Mouse (Mus musculus) stomach, embryonic 16.5 days (tissue): ENCODE results near the gene Atxn1. TPM values are rescaled to one million over a fixed set of nuclear protein-coding genes. Genes with fewer than 3 reads are reported as not detected.

Source experiments
- ATAC-seq: fragments of 200-750 bp; cut with Nextera tagmentation; 2 replicates; pipeline ENCODE4 v1.8.0; 2017; ENCODE audit warnings: moderate number of reproducible peaks, moderate TSS enrichment; ENCODE audit not compliant: insufficient read depth, low FRiP score
- H3K27ac ChIP-seq: fragments of 300-500 bp; sonication (generic); 2 replicates; pipeline ENCODE4 v1.5.1; 2014; ENCODE audit warnings: low read length
- H3K27me3 ChIP-seq: fragments of 300-500 bp; sonication (generic); 2 replicates; pipeline ENCODE4 v1.6.1; 2014; ENCODE audit warnings: low read length, control low read depth, mixed read lengths; ENCODE audit not compliant: control insufficient read depth, insufficient read depth
- H3K36me3 ChIP-seq: fragments of 300-500 bp; sonication (generic); 2 replicates; pipeline ENCODE4 v1.6.1; 2014; ENCODE audit warnings: low read length; ENCODE audit not compliant: control insufficient read depth, insufficient read depth
- H3K4me1 ChIP-seq: fragments of 300-500 bp; sonication (generic); 2 replicates; pipeline ENCODE4 v1.6.1; 2014; ENCODE audit warnings: low read length, control low read depth, mixed read lengths; ENCODE audit not compliant: control insufficient read depth, insufficient read depth
- H3K4me2 ChIP-seq: fragments of 300-500 bp; sonication (generic); 2 replicates; pipeline ENCODE4 v1.6.1; 2014; ENCODE audit warnings: low read depth, low read length, mixed read lengths
- H3K4me3 ChIP-seq: fragments of 300-500 bp; sonication (generic); replicated peaks from 2 replicates; pipeline ENCODE4 v1.5.1; 2014; ENCODE audit warnings: mild to moderate bottlenecking, low read length
- H3K9ac ChIP-seq: fragments of 300-500 bp; sonication (generic); 2 replicates; pipeline ENCODE4 v1.6.1; 2014; ENCODE audit warnings: low read length
- H3K9me3 ChIP-seq: fragments of 300-500 bp; sonication (generic); replicated peaks from 2 replicates; pipeline ENCODE4 v1.6.1; 2016; ENCODE audit warnings: low read length, control low read depth; ENCODE audit not compliant: control insufficient read depth
- WGBS: fragments of 180-500 bp; shearing (Covaris S2); extraction: QIAGEN DNeasy Blood & Tissue Kit; methylation state at CpG from one replicate; pipeline ENCODE4 v1.1.7; 2014; 5-methylcytosine and 5-hydroxymethylcytosine counted together
- polyA plus RNA-seq: library from polyadenylated mRNA; unstranded; fragments of >200 nt; fragmentation: Nextera tagmentation; extraction: Ambion mirVana; gene quantifications from 2 replicates; pipeline ENCODE4 v1.2.1, GENCODE M21; 2015

The Atxn1 gene
- polyA plus RNA-seq, 1 experiment from 2014 or later: 7.8 TPM

DNA sequence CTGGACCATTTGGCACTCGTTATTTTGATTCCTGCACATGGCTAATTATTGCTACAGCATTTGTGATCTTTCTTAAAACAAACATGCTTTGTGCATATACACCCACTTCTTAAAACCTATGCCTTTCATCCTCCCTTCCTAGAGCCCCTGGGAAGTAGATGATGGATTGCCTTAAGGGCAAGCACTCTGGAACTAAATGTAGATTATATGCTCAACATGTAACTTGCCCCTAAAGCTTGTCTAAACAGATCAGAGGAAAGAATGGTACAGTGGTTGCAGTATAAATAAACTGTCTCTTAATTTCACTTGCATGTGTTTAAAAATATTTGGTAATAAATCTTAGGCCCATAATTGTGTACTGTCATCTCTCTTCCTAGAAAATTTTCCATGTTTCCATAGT, 370.9 kb downstream of the Atxn1 start:
- ATAC-seq: peak; percentile 44; the same call in 1 of the 2 replicates
- Histone ChIP-seq H3K4me3 (no peak overlapping the region), H3K36me3 (no peaks in the 10 kb centered on the region), H3K4me1 (0 out of 2 replicates have a peak, but pooled peaks cover 3% of the 10 kb centered on the region), H3K4me2 (no peak overlapping the region), H3K9ac (no peak overlapping the region), H3K9me3 (no peaks in the 10 kb centered on the region), H3K27ac (no peak overlapping the region), H3K27me3 (no peaks in the 10 kb centered on the region)
- 24% methylated on average over 1 of the region's 1 CpGs for WGBS

DNA sequence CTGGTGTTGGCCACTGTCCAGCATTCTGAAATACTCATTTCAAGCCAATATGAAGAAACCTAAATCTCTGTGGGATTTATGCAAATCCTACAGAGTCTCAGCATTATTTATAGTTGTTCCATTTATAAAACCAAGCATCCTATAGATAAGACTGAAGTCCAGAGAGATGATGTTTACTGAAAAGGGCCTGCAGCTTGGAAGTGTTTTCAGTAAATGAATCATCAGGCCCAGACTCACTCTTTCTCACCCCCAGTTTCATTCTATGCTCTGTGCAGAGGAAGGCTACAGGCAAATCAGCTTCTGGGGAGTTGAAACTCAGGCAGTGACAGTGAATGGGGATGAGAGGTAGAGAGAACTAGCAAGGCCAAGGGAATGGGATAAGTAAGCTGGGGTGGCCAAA, 373.9 kb downstream of the Atxn1 start:
- Histone ChIP-seq H3K4me2 (no peak overlapping the region), H3K9me3 (no peaks in the 10 kb centered on the region), H3K36me3 (no peaks in the 10 kb centered on the region), H3K27ac (no peak overlapping the region), H3K27me3 (no peaks in the 10 kb centered on the region), H3K4me3 (no peak overlapping the region), H3K4me1 (0 out of 2 replicates have a peak, but pooled peaks cover 3% of the 10 kb centered on the region), H3K9ac (no peak overlapping the region)
- no peak for ATAC-seq

DNA sequence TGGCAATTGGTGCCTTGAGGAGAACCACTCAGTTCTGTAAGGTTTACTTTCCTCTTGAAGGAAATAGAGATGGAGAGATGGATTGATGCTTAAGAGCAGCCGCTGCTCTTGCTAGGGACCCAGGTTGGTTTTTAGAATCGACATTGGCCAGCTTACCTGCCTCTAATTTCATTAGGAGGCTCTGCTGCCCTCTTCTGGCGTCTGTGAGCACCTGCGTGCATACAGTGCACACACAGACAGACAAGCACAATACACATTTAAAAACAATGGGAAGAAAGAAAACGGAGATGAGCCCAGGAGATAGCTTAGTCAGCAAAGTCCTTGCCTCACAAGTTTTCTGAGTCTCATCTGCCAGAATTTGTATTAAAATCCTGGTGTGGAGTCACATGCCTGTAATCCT, 381.7 kb downstream of the Atxn1 start:
- no peaks in the 10 kb centered on the region for H3K4me1 ChIP-seq
- H3K36me3 ChIP-seq: no peaks in the 10 kb centered on the region
- no peak overlapping the region for H3K9ac ChIP-seq
- H3K9me3 ChIP-seq: no peaks in the 10 kb centered on the region
- H3K4me3 ChIP-seq: no peak overlapping the region
- H3K27me3 ChIP-seq: no peaks in the 10 kb centered on the region
- H3K4me2 ChIP-seq: no peak overlapping the region
- no peak for ATAC-seq
- WGBS: 86% methylated on average over 5 of the region's 5 CpGs
- H3K27ac ChIP-seq: no peak overlapping the region

DNA sequence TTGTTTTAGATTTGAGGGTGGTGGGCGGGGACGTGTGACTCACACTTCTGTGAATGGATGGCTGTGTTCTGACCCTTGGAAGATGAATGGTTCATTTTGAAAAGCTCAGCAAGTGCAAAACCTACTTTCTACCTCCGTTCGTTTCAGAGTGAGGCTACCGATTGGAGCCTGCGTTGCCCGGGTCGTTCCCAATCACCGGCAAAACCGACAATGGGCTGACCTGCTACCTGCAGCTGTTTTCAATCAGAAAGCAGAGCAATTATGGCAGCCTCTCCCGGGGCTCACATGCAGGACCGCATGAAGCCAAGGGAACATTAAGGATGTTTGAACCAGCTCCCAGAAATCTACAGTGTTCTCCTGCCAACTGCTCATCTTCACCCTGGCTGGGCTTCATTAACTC, 382.5 kb downstream of the Atxn1 start:
- H3K4me3 ChIP-seq: no peak overlapping the region
- H3K27me3 ChIP-seq: no peaks in the 10 kb centered on the region
- ATAC-seq: no peak
- 0 out of 2 replicates have a peak overlapping the region, but pooled peaks have one; percentile 16 for H3K9ac ChIP-seq
- peak overlapping the region; percentile 31 for H3K4me2 ChIP-seq
- H3K9me3 ChIP-seq: no peaks in the 10 kb centered on the region
- H3K4me1 ChIP-seq: no peaks in the 10 kb centered on the region
- no peaks in the 10 kb centered on the region for H3K36me3 ChIP-seq
- H3K27ac ChIP-seq: no peak overlapping the region; the same call in 1 of the 2 replicates
- WGBS: 39% methylated on average over 12 of the region's 12 CpGs

DNA sequence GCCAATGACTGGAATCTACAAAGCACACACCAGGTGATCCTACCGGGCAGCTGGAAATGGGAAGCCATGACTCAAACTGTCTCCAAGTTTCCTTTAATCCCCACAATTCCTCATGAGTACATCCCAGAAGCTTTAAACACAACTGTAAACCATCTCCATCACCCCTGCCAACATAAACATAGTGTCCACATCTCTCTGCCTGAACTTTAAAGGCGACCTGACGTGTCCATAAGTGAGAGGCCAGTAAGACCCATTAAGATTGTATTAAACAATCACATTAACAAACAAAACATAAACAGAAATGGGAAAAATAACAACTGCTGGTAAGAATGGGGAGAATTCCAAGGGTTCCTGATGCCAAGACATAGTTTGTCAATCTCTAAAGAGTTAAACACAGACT, 385.1 kb downstream of the Atxn1 start:
- ATAC-seq: no peak
- Histone ChIP-seq H3K27me3 (no peaks in the 10 kb centered on the region), H3K27ac (no peak overlapping the region), H3K9ac (no peak overlapping the region), H3K4me2 (no peak overlapping the region), H3K4me3 (no peak overlapping the region), H3K9me3 (no peaks in the 10 kb centered on the region), H3K4me1 (peaks cover 9% of the 10 kb centered on the region; the same call in 1 of the 2 replicates), H3K36me3 (no peaks in the 10 kb centered on the region)
- WGBS: 54% methylated on average over 3 of the region's 3 CpGs

DNA sequence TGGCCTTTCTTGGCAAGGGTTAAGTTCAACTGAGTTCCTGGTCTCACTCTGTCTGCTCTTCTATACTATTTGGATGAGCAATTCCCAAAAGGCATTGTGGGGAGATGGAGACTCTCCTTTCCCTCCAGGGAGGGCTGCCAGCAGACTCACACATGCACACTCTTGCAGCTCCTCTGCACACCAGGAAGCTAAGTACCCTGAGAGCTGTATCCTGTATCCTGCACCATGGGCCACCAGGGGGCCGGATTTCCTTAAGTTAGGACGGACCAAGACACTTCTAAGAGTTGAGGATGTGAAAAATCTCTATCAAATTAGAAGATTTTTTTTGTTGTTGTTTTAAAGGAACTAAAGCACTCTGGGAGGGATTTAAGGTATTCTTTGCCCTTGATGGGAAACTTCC, 387.0 kb downstream of the Atxn1 start:
- no peaks in the 10 kb centered on the region for H3K27me3 ChIP-seq
- no peak for ATAC-seq
- WGBS: 55% methylated on average over 2 of the region's 2 CpGs

DNA sequence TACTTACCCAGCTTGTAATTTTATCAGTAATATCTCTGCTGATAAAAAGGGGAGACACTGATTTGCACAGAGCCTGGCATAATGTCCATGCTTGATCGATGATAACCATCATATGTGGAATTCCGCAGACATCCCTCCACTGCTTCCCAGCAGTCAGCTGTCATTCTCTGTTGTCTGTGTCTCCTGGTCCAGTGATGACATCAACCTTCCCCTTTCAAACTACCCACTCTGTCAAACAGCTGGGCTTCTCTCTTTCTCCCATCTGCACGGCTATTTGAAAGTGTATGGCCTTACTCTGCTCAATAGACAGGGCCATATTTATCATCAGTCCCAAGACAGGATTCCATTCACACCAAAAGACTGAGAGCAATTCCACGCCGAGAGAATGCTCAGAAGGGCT, 387.4 kb downstream of the Atxn1 start:
- ATAC-seq: no peak
- Histone ChIP-seq H3K27me3 (no peaks in the 10 kb centered on the region), H3K9me3 (no peaks in the 10 kb centered on the region), H3K36me3 (no peaks in the 10 kb centered on the region), H3K4me2 (no peak overlapping the region), H3K27ac (no peak overlapping the region), H3K9ac (no peak overlapping the region), H3K4me3 (no peak overlapping the region), H3K4me1 (peaks cover 9% of the 10 kb centered on the region; the same call in 1 of the 2 replicates)
- WGBS: 58% methylated on average over 5 of the region's 5 CpGs

More for the DNA sequence above, 387.0 kb downstream of the Atxn1 start:
- Histone ChIP-seq H3K27ac (no peak overlapping the region), H3K9ac (no peak overlapping the region), H3K36me3 (no peaks in the 10 kb centered on the region), H3K4me1 (peaks cover 9% of the 10 kb centered on the region; the same call in 1 of the 2 replicates), H3K4me3 (no peak overlapping the region), H3K4me2 (no peak overlapping the region), H3K9me3 (no peaks in the 10 kb centered on the region)

DNA sequence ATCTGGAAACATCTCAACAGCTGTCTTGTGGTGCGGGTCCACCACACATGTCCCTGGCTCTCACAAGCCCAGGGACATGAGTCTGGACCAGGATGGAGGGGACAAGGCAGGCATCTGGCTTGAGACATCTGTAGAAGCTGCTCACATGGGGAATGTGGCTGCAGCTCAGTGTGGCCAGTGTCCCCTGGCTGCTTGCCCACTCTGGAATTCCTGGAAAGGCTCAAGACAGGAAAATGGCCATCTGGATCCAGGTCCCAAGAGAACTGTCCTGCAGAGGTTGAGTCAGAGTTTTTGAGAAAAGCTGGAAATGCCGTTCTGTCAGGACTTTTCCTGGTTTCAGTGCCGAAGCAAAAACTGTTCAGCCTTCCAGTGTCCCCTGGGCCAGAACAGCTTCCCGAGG, 388.6 kb downstream of the Atxn1 start:
- no peak overlapping the region for H3K4me2 ChIP-seq
- peak overlapping the region; percentile 50 for H3K27ac ChIP-seq
- H3K27me3 ChIP-seq: no peaks in the 10 kb centered on the region
- 39% methylated on average over 4 of the region's 4 CpGs for WGBS
- H3K36me3 ChIP-seq: no peaks in the 10 kb centered on the region
- H3K4me1 ChIP-seq: peaks cover 9% of the 10 kb centered on the region; the same call in 1 of the 2 replicates
- no peak overlapping the region for H3K9ac ChIP-seq
- no peak overlapping the region for H3K4me3 ChIP-seq
- H3K9me3 ChIP-seq: no peaks in the 10 kb centered on the region
- ATAC-seq: peak; percentile 58; the same call in 1 of the 2 replicates

DNA sequence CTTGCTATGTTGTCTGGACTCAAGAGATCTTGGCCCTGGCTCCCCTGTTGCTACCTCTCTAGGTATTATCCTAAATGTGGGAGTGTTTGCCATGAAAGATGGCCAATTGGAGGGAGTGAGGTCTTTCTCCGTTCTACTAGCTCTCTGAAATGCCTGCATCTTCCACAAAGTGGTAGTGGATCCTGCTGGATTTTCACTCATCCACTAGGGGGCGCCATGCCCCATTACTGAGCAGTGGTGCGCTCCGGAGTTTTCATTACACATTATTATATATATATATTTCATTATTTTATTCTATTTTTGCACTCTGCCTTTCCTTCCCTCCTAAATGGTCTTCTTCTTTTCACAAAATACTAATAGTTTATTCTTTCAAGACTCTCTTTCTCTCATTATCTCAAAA, 392.0 kb downstream of the Atxn1 start:
- Histone ChIP-seq H3K4me1 (peaks cover 9% of the 10 kb centered on the region; the same call in 1 of the 2 replicates), H3K4me2 (no peak overlapping the region), H3K4me3 (no peak overlapping the region), H3K27me3 (no peaks in the 10 kb centered on the region), H3K27ac (no peak overlapping the region), H3K9ac (no peak overlapping the region), H3K9me3 (no peaks in the 10 kb centered on the region), H3K36me3 (no peaks in the 10 kb centered on the region)
- 23% methylated on average over 4 of the region's 4 CpGs for WGBS
- ATAC-seq: no peak
